Mouse (Mus musculus): ENCODE measurements around the gene Cyp11a1.

- TF ChIP-seq CTCF (IDR thresholded peaks at IDR 0.05) (no peak), POLR2A (IDR thresholded peaks at IDR 0.05; ENCODE audit: insufficient read depth, low read depth, low read length) (no peak), EP300 (IDR thresholded peaks at IDR 0.05; ENCODE audit: insufficient read depth, low read depth, low read length) (no peak)
Measured at GRCm38 (mm10) chr9:57971413-57971812, 34.8 kb upstream of the Cyp11a1 start.
